8 mouse cellular contexts compared by ENCODE assay signal in the genomic region with DNA sequence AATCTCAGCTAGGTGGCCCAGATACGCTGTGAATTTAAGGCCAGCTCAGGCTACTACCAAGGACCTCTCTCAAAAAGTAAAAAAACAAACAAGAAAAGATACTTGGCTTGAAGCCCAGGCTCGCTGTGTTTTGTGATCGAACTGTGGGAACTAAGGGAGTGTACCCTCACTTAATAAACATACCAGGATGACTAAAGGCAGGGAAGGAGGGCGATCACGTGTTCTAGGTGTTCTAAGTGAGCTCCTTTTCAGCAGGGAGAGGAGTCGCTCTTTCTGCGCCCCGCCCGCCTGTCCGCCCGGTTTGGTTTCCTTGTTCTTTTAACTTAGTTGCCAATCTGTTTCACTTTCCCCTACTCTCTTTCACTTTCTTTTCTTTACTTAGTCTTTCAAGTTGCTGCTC. TPM values are rescaled to one million over a fixed set of nuclear protein-coding genes. Genes with fewer than 3 reads are reported as not detected.
DNase-seq lines count a peak whose midpoint lies in the region; ATAC-seq and TF ChIP-seq lines count a peak whose summit lies in the region.

No protein-coding gene starts in this region.

- H3K9ac ChIP-seq in MEL (ENCODE audit: control insufficient read depth, low read depth, low read length, poor library complexity, severe bottlenecking): peak overlapping the region; percentile 71

- 0 out of 2 replicates have a peak overlapping the region, but pooled peaks have one; percentile 7 for H3K27ac ChIP-seq in MEL (ENCODE audit: control insufficient read depth, low read depth, low read length)

- H3K4me1 ChIP-seq in MEL (ENCODE audit: control insufficient read depth in 1 of 2, insufficient read depth in 2 of 2, low read length in 2 of 2): peaks cover 2 to 6% of the 10 kb centered on the region in 2 experiments
- H3K4me1 ChIP-seq in megakaryocyte, embryonic 14.5 days: peaks cover 57% of the 10 kb centered on the region

- no peaks in the 10 kb centered on the region for H3K27me3 ChIP-seq in MEL (ENCODE audit: control insufficient read depth in 1 of 2, insufficient read depth in 2 of 2, low read length in 2 of 2)
- H3K27me3 ChIP-seq in megakaryocyte, embryonic 14.5 days (replicated peaks): peaks cover 4% of the 10 kb centered on the region

- TF ChIP-seq POLR2A in MEL (IDR thresholded peaks at IDR 0.05; ENCODE audit: control insufficient read depth in 1 of 2, insufficient read depth in 1 of 2, low read depth in 1 of 2, low read length in 2 of 2, poor library complexity in 1 of 2): no peak

- H3K79me2 ChIP-seq in MEL (ENCODE audit: control insufficient read depth, insufficient read depth, low read length, poor library complexity): no peaks in the 10 kb centered on the region; the same call in 1 of the 2 replicates

- no peak for TF ChIP-seq CTCF in MEL (IDR thresholded peaks at IDR 0.05 in 2 of 3, conservative IDR thresholded peaks at IDR 0.05 in 1 of 3; ENCODE audit: control insufficient read depth in 1 of 3, insufficient read depth in 1 of 3, low read depth in 2 of 3, low read length in 3 of 3, poor library complexity in 1 of 3, severe bottlenecking in 1 of 3)

- DNase-seq in adrenal gland, adult (ENCODE audit: inconsistent age in 2 of 2, low spot score in 1 of 2): peak; percentile 22 to 75
- no peak for DNase-seq in adrenal gland, postnatal 25 days
- DNase-seq in MEL (ENCODE audit: low read depth, low spot score): peak; percentile 76
- DNase-seq in kidney, adult 9 months: peak; percentile 51
- no peak for DNase-seq in right cerebral cortex, adult 2 months (ENCODE audit: low spot score in 2 of 2)
- no peak for DNase-seq in right cerebral cortex, adult 18-20 months

- no peak for TF ChIP-seq EP300 in MEL (IDR thresholded peaks at IDR 0.05; ENCODE audit: low read depth in 1 of 2, low read length in 2 of 2)

- no peak for ATAC-seq in frontal cortex, adult (ENCODE audit: low TSS enrichment)

- no peaks in the 10 kb centered on the region for H3K9me3 ChIP-seq in MEL (replicated peaks; ENCODE audit: insufficient read depth, low read length)
- H3K9me3 ChIP-seq in megakaryocyte, embryonic 14.5 days: no peaks in the 10 kb centered on the region

- H3K4me3 ChIP-seq in MEL (ENCODE audit: control insufficient read depth in 1 of 2, insufficient read depth in 1 of 2, low read depth in 2 of 2, low read length in 2 of 2): peak overlapping the region; percentile 65
- H3K4me3 ChIP-seq in megakaryocyte, embryonic 14.5 days (replicated peaks): peak overlapping the region; percentile 87

- H3K36me3 ChIP-seq in MEL (ENCODE audit: control insufficient read depth in 1 of 2, insufficient read depth in 2 of 2, low read length in 2 of 2): peaks cover 0 to 5% of the 10 kb centered on the region in 2 experiments; a peak in 2 of 4 replicates
- no peaks in the 10 kb centered on the region for H3K36me3 ChIP-seq in megakaryocyte, embryonic 14.5 days (replicated peaks; ENCODE audit: low read length)

- no peak for TF ChIP-seq RAD21 in MEL (IDR thresholded peaks at IDR 0.05; ENCODE audit: low read depth, low read length)

TF ChIP-seq in MEL, 35 proteins besides CTCF, POLR2A, EP300 and RAD21:
- TF ChIP-seq BHLHE40 (IDR thresholded peaks at IDR 0.05; ENCODE audit: borderline replicate concordance, low read depth, low read length) (0 out of 2 replicates have a peak, but pooled peaks have one; percentile 14), MAZ (IDR thresholded peaks at IDR 0.05; ENCODE audit: low read depth, low read length) (0 out of 2 replicates have a peak, but pooled peaks have one; percentile 38), USF2 (IDR thresholded peaks at IDR 0.05; ENCODE audit: borderline replicate concordance in 1 of 2, insufficient read depth in 1 of 2, low read depth in 1 of 2, low read length in 2 of 2) (peak in 1 of 2 experiments; percentile 50; a peak in 1 of 4 replicates), E2F4 (IDR thresholded peaks at IDR 0.05; ENCODE audit: borderline replicate concordance, low read depth, low read length) (no peak), ETS1 (IDR thresholded peaks at IDR 0.05; ENCODE audit: low read depth, low read length) (peak; percentile 66), MYC (IDR thresholded peaks at IDR 0.05; ENCODE audit: low read depth, low read length) (peak; percentile 33; the same call in 1 of the 2 replicates), USF1 (IDR thresholded peaks at IDR 0.05; ENCODE audit: low read depth, low read length) (peak; percentile 90), TCF12 (IDR thresholded peaks at IDR 0.05; ENCODE audit: low read depth, low read length) (no peak), MXI1 (IDR thresholded peaks at IDR 0.05; ENCODE audit: low read depth, low read length) (peak; percentile 64), MAX (IDR thresholded peaks at IDR 0.05; ENCODE audit: low read length) (peak; percentile 74), ZC3H11A (IDR thresholded peaks at IDR 0.05; ENCODE audit: low read depth, low read length) (no peak), SIN3A (IDR thresholded peaks at IDR 0.05; ENCODE audit: low read length) (peak; percentile 70)

RNA-seq across cellular contexts. Expression of gene Asb13, which starts 3.0 kb away (rescaled TPM):
- total RNA-seq in adrenal gland, postnatal 25 days (2021): 11.9 and 15.8 TPM in 2 replicates
- total RNA-seq in MEL (2012; rRNA removed): 1.7 and 2.6 TPM in 2 replicates
- polyA plus RNA-seq in MEL (2012; ENCODE audit: insufficient read depth in 1 of 2, insufficient read length in 2 of 2, low read depth in 1 of 2, low replicate concordance in 2 of 2, missing spikeins in 1 of 2): 1 to 10 TPM in 1 of 2 experiments, not detected in 1; 6.0 TPM
- polyA plus RNA-seq in megakaryocyte, embryonic 14.5 days (2012; ENCODE audit: insufficient read depth, low replicate concordance): 1.1 TPM in 1 of 2 replicates, not detected in the other

RNA-seq across cellular contexts. Expression of gene Fam208b, which starts 25.9 kb away (rescaled TPM):
- 27.0 and 29.7 TPM in 2 replicates for total RNA-seq in adrenal gland, postnatal 25 days (2021)
- 18.8 and 23.5 TPM in 2 replicates for total RNA-seq in MEL (2012; rRNA removed)
- polyA plus RNA-seq in MEL (2012; ENCODE audit: insufficient read depth in 1 of 2, insufficient read length in 2 of 2, low read depth in 1 of 2, low replicate concordance in 2 of 2, missing spikeins in 1 of 2): 100 to 1,000 TPM in 1 of 2 experiments, 10 to 100 TPM in 1; 28.3 to 183 TPM
- polyA plus RNA-seq in megakaryocyte, embryonic 14.5 days (2012; ENCODE audit: insufficient read depth, low replicate concordance): 0.85 TPM in 1 of 2 replicates, not detected in the other

Comparison
In these comparisons a context has a peak if more than half of its experiments do, and no peak if none do; other contexts are left out.
1. DNase-seq: peak in adrenal gland, adult (2 of 2), MEL (single experiment) and kidney, adult 9 months (single experiment); none in adrenal gland, postnatal 25 days (single experiment), right cerebral cortex, adult 2 months (0 of 2) and right cerebral cortex, adult 18-20 months (single experiment).